Comparison of ENCODE assay signal across 25 mouse cellular contexts in the genomic region with DNA sequence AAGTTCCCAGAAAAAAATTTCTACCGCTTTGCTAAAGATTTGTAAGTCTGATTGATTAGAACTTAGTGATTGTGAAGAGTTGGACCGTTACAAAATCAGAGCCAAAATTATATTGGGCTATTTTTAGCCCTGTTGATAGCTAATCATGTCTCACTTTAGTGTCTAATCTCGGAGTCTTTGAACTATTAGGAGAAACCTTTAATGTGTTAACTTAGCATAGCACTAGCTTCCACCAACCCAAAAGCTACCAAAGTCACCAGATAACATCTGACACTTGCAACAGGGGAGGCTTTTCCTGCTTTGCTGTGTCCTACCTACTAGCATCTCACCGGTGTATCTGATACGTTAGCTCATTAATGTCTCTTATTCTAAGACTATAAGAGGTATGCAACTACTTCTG.
"Had no signal": no experiment of that assay in that cellular context is flagged by ENCODE, and none has a peak within 500 bp of the region (broad histone marks: within the 10 kb centered on the region; RNA-seq: fewer than 3 reads in every experiment).

No protein-coding gene starts in this region.

- H3K4me2 ChIP-seq: limb, embryonic 13.5 days; liver, embryonic 12.5 days; liver, embryonic 15.5 days; lung, embryonic 15.5 days; midbrain, embryonic 12.5 days; midbrain, embryonic 15.5 days; neural tube, embryonic 12.5 days; neural tube, embryonic 15.5 days had no signal

- ATAC-seq: liver, embryonic 12.5 days; midbrain, embryonic 15.5 days had no signal

- H3K4me1 ChIP-seq: limb, embryonic 13.5 days; liver, embryonic 12.5 days; liver, embryonic 15.5 days; lung, embryonic 15.5 days; megakaryocyte, embryonic 14.5 days; midbrain, embryonic 12.5 days; midbrain, embryonic 15.5 days had no signal

- H3K27me3 ChIP-seq: limb, embryonic 13.5 days; liver, embryonic 12.5 days; liver, embryonic 15.5 days; lung, embryonic 15.5 days; megakaryocyte, embryonic 14.5 days; midbrain, embryonic 12.5 days; midbrain, embryonic 15.5 days; neural tube, embryonic 12.5 days; neural tube, embryonic 15.5 days had no signal

- H3K27ac ChIP-seq: kidney, postnatal 0 days; layer of hippocampus, adult 2 months; limb, embryonic 10.5 days; limb, embryonic 13.5 days; liver, embryonic 12.5 days; liver, embryonic 15.5 days; lung, embryonic 15.5 days; midbrain, embryonic 12.5 days; midbrain, embryonic 15.5 days; neural tube, embryonic 12.5 days; neural tube, embryonic 15.5 days; stomach, postnatal 0 days had no signal

- H3K9ac ChIP-seq: limb, embryonic 13.5 days; liver, embryonic 12.5 days; liver, embryonic 15.5 days; lung, embryonic 15.5 days; midbrain, embryonic 12.5 days; midbrain, embryonic 15.5 days; neural tube, embryonic 12.5 days; neural tube, embryonic 15.5 days had no signal

- H3K4me3 ChIP-seq: layer of hippocampus, adult 2 months; limb, embryonic 10.5 days; limb, embryonic 13.5 days; liver, embryonic 12.5 days; liver, embryonic 15.5 days; lung, embryonic 15.5 days; megakaryocyte, embryonic 14.5 days; midbrain, embryonic 12.5 days; midbrain, embryonic 15.5 days; neural tube, embryonic 12.5 days; neural tube, embryonic 15.5 days had no signal

- DNase-seq: kidney, postnatal 25 days; layer of hippocampus, adult 9-11 months; liver; lung, adult 18-20 months; lung, postnatal 10 days; lung, postnatal 36 days; right cerebral cortex, adult 18-20 months; right cerebral cortex, postnatal 14 days; right cerebral cortex, postnatal 4 days; thymus, adult 2 months; thymus, postnatal 14 days; thymus, postnatal 4 days had no signal

- H3K36me3 ChIP-seq: limb, embryonic 10.5 days; limb, embryonic 13.5 days; liver, embryonic 12.5 days; liver, embryonic 15.5 days; lung, embryonic 15.5 days; midbrain, embryonic 12.5 days; midbrain, embryonic 15.5 days; neural tube, embryonic 12.5 days; neural tube, embryonic 15.5 days had no signal

- H3K9me3 ChIP-seq: limb, embryonic 10.5 days; limb, embryonic 13.5 days; liver, embryonic 12.5 days; liver, embryonic 15.5 days; lung, embryonic 15.5 days; megakaryocyte, embryonic 14.5 days; midbrain, embryonic 12.5 days; midbrain, embryonic 15.5 days; neural tube, embryonic 12.5 days; neural tube, embryonic 15.5 days had no signal
